Mouse (Mus musculus): ENCODE data around the gene Mroh3.

Mroh3 gene

GRCm38 (mm10) chr1:136149702-136150101 lies 62.9 kb downstream of the Mroh3 start:
- no peak for DNase-seq

GRCm38 (mm10) chr1:136143514-136143913 lies 69.1 kb downstream of the Mroh3 start:
- DNase-seq: no peak

GRCm38 (mm10) chr1:136142336-136142735 lies 70.3 kb downstream of the Mroh3 start:
- peak; percentile 43 for DNase-seq

GRCm38 (mm10) chr1:136141176-136141950 lies 71.3 kb downstream of the Mroh3 start:
- no peak for DNase-seq

GRCm38 (mm10) chr1:136139990-136140640 lies 72.5 kb downstream of the Mroh3 start:
- peak; percentile 80 for DNase-seq

GRCm38 (mm10) chr1:136138191-136138830 lies 74.3 kb downstream of the Mroh3 start:
- no peak for DNase-seq

GRCm38 (mm10) chr1:136137575-136137974 lies 75.1 kb downstream of the Mroh3 start:
- DNase-seq: peak; percentile 78

- DNase-seq: no peak
Measured at GRCm38 (mm10) chr1:136137071-136137531, 75.5 kb downstream of the Mroh3 start.

- peak; percentile 66 for DNase-seq
Measured at GRCm38 (mm10) chr1:136136547-136136946, 76.1 kb downstream of the Mroh3 start.

GRCm38 (mm10) chr1:136135777-136136444 lies 76.7 kb downstream of the Mroh3 start:
- no peak for DNase-seq

- DNase-seq: peak; percentile 78
Measured at GRCm38 (mm10) chr1:136135046-136135445, 77.6 kb downstream of the Mroh3 start.

- no peak for DNase-seq
Measured at GRCm38 (mm10) chr1:136134547-136134946, 78.1 kb downstream of the Mroh3 start.

- peak; percentile 36 for DNase-seq
Measured at GRCm38 (mm10) chr1:136133570-136134240, 78.9 kb downstream of the Mroh3 start.

GRCm38 (mm10) chr1:136132386-136133201 lies 80.0 kb downstream of the Mroh3 start:
- DNase-seq: no peak

Measured in lung, postnatal 10 days (tissue).